Mouse (Mus musculus): Measurements from ENCODE around the gene Ube2n.

Gene Ube2n

DNA sequence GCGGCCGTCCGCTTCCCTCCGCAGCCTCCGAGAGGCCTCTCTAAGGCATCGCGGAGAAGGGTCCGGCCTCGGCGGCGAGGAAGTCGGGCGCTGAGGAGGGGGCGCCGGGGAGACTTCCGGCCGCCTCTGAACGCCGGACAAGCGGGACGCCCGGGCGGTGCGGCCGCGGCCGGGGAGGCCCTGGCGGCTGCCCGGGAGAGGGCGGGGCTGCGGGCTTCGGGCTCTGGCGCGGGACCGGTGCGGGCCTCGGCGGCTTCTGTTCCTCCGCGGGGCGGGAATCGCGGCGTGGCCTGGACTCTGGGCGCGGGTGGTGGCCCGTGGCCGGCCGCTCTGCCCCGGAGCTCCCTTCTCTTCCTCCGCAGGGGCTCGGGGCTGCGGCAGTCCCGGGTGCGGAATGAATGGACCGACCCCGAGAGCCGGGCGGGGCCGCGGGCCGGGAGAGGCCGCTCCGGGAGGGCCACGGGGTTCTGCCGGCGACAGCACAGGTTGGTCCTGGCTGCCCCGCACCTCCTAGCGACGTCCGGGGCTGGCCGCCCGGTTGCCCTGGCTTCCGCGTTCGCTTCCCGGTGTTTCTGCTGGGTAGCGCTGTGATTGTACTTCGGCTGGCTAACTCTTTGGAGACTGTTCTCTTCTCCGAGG is 467 bp downstream of the Ube2n start:
- in situ Hi-C loops (cut with MboI; ENCODE audit: low pct_unique_long_range_greater_than_20kb in 1 of 2, low sequenced_read_pairs in 2 of 2, unreplicated experiment in 1 of 2) = no loop called here

DNA sequence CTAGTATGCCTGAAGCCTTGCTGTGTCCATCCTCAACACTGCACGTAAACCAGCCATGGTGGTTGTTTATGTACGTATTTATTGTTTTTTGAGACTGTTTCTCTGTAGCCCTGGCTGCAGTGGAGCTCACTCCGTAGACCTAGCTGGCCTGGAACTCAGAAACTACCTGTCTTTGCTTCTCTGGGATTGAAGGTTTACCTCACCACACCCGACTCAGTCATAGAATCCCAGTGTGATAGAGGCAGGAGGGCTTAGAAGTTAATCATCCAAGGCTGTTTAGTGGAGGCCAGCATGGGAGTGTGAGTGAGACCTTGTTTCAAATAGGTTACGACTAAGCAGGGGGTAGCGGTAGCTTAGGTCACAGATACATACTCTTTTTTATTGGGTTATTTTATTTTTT is 2.7 kb downstream of the Ube2n start:
- in situ Hi-C loops (cut with MboI; ENCODE audit: low pct_unique_long_range_greater_than_20kb in 1 of 2, low sequenced_read_pairs in 2 of 2, unreplicated experiment in 1 of 2) = no loop called here

DNA sequence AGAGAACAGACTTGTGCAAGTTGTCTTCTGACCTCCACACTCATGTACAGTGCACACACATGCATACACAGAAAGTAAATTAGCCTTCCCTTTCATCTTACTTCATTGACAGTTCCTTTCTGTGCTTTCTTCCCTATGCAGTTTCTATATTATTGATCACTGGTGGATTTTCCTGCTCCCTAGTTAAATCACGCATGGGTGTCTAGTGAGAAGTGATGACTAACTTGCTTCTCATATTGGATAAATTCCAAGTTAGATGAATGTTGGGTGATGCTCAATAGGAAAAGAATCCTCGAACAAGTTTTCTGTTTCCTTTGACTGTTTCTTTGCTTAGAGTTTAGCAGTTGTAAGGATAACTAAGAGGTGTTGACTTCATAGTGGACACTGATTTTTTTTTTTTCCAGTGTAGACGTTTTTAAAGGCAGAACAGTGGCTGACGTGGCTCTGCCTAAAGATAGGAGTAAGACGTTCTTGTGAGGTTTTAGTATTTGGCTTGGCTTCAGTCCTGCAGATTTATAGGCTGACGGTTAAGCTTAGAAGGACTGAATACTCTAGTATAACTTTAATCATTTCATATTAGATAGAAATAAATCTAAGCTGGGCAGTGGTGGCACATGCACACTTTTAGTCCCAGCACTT is 10.2 kb downstream of the Ube2n start:
- in situ Hi-C loops (cut with MboI; ENCODE audit: low pct_unique_long_range_greater_than_20kb in 1 of 2, low sequenced_read_pairs in 2 of 2, unreplicated experiment in 1 of 2) = no loop called here

DNA sequence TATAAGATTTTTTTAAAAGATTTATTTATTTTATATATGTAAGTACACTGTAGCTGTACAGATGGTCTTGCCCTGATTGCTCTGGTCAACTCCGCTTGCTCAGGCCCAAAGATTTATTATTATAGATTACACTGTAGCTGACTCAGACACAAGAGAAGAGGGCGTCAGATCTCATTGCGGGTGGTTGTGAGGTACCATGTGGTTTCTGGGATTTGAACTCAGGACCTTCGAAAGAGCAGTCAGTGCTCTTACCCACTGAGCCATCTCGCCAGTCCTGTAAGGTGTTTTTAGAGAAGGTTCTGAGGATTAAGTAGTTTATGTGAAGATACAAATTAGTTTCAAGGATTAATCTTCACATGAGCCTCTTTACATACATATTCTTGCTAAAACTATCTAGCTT is 10.9 kb downstream of the Ube2n start:
- in situ Hi-C loops (cut with MboI; ENCODE audit: low pct_unique_long_range_greater_than_20kb in 1 of 2, low sequenced_read_pairs in 2 of 2, unreplicated experiment in 1 of 2) = no loop called here

DNA sequence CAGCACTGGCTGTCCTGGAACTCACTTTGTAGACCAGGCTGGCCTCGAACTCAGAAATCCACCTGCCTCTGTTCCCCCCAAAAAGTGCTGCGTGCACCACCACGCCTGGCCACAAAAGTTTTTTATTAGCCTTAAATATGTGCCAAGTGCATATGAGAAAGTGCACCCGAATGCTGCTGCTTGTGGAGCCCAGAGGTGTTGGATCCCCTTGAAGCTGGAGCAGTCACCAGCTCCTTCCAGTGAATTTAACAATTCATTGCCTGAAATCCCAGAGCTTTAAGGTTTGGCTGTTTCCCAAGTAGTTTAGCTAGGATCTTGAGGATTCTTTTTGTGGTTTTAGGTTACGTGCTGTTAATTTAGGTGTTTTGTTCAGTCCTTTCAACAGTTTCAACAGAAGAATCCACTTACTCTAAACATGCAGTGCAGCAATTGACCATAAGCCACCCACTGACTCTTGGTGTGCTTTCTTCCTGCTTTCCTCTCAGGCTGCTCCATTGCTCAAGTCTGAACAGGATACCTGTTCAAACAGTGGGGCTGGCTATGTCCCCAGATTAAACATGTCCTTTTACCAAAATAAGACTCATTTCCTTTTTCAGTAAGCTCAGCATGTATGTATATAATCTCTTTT is 11.7 kb downstream of the Ube2n start:
- in situ Hi-C loops (cut with MboI; ENCODE audit: low pct_unique_long_range_greater_than_20kb in 1 of 2, low sequenced_read_pairs in 2 of 2, unreplicated experiment in 1 of 2) = no loop called here

DNA sequence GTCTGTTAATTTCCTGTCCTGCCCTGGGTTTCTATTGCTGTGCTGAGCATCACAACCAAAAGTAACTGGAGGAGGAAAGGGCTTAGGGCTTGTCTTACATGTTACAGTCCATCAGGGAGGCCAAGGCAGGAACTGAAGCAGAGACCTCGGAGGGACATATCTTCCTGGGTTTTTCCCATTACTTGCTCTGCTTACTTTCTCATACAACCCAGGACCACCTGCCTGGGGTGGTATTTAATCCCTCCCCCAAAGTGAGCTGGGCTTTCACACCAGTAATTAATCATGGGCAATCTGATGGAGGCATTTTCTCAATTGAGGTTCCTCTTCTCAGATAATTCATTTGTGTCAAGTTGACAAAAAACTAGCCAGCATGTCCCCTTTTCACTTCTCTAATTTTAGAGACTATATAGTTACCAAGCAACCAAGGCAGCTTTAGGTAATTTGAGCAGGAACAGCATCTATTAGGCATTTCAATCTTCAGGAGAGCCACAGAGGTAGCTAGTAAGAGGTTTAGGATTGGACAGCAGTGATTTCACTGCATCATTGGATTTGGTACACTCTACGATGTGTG is 15.7 kb downstream of the Ube2n start:
- in situ Hi-C loops (cut with MboI; ENCODE audit: low pct_unique_long_range_greater_than_20kb in 1 of 2, low sequenced_read_pairs in 2 of 2, unreplicated experiment in 1 of 2) = no loop called here

DNA sequence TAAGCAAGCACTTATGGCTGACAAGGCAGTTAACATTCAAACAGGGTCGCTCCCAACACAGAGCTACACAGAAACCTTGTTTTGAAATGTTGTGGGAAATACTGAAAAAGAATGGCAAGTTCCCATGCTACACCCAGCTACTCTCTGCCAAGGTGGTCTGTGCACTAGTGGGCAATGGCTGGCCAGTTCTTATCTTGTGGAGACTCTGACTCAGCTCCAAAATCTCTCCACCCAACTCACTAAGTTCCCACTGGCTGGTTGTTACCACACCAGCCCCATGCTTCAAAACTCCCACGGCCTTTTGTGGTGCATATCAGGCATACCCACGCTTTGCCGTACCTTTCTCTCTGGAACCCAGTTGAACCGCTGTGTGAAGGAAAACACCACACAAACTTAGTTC is 18.0 kb downstream of the Ube2n start:
- in situ Hi-C loops (cut with MboI; ENCODE audit: low pct_unique_long_range_greater_than_20kb in 1 of 2, low sequenced_read_pairs in 2 of 2, unreplicated experiment in 1 of 2) = no loop called here

DNA sequence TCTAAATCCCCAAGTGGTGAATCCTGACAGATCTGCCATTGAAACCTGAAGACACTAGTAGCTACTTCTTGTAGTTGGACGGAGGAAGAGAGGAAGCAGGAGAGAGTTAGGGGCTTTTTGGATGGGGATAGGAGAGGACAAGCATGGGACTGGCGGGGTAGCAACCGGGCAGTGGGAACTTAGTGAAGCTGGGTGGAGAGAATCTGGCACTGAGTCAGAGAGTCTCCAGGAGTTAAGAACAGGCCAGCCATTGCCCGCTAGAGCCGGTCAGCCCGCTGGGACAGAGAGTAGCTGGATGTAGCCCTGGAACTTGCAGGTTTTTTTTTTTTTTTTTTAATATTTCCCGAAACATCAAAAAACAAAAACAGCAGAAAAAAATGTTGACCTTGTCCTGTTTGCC is 18.4 kb downstream of the Ube2n start:
- in situ Hi-C loops (cut with MboI; ENCODE audit: low pct_unique_long_range_greater_than_20kb in 1 of 2, low sequenced_read_pairs in 2 of 2, unreplicated experiment in 1 of 2) = no loop called here

DNA sequence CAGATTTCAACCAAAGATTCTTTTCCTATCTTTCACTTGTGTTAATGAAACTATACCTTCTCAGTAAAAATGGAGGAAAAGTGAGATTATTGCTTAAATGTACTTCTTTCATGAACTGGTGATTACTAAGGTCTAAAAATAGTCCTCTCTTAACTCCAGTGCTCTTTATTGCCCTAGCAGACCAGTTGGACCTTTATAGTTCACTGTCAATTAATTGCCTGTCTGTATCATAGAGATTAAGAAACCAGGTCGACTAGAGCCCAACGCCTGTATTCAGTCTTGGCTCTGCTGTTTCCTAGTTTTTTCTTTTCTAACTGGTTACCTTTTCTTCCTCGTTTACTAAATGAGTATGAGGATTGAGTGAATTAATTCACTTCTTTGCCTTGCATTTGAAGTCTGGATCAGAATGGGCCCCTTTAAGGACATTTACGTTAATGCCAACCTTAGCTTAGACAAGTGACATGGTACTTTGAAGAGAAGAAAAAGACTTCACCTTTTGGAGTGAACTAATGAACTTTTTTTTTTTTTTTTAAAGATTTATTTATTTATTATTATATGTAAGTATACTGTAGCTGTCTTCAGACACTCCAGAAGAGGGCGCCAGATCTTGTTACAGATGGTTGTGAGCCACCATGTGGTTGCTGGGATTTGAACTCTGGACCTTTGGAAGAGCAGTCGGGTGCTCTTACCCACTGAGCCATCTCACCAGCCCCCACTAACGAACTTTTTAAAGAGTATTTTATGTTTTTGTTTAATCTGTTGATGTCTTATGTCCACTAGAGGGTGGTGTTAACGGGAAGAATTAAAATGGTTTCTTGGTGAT is 20.7 kb downstream of the Ube2n start:
- in situ Hi-C loops (cut with MboI; ENCODE audit: low pct_unique_long_range_greater_than_20kb in 1 of 2, low sequenced_read_pairs in 2 of 2, unreplicated experiment in 1 of 2) = no loop called here

DNA sequence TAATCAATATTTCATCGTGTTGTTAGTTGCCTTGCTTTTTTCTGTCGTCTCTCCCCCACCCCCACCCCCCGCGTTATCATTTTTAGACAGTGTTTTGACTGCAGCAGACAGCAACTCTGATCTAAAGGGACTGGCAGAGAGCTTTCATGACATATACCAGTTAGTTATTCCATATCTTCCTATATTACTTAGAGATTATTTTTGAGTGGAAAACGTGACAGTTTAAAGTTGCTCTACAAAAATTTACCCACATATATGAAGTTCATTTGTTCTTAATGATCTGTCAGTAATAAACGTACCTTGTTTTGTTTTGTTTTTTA is 21.2 kb downstream of the Ube2n start:
- in situ Hi-C loops (cut with MboI; ENCODE audit: low pct_unique_long_range_greater_than_20kb in 1 of 2, low sequenced_read_pairs in 2 of 2, unreplicated experiment in 1 of 2) = no loop called here

DNA sequence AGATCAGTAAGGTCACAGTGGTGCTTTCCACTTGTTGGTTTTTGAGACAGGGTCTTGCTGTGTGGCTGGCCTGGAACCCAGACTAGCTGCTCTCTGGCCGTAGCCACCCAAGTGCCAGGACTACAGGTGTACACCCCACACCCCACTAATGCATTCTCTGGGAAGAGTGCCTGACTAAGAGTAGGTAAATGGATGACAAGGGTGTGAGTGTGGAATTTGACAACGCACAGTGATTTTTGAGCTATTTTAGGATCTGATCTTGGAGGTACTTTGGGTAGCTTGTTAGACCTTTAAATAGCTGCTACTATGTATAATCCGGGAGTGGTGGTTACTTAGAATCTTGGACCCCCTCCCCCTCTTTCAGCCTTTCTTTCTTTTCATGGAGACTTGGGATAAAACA is 24.3 kb downstream of the Ube2n start:
- in situ Hi-C loops (cut with MboI; ENCODE audit: low pct_unique_long_range_greater_than_20kb in 1 of 2, low sequenced_read_pairs in 2 of 2, unreplicated experiment in 1 of 2) = no loop called here

DNA sequence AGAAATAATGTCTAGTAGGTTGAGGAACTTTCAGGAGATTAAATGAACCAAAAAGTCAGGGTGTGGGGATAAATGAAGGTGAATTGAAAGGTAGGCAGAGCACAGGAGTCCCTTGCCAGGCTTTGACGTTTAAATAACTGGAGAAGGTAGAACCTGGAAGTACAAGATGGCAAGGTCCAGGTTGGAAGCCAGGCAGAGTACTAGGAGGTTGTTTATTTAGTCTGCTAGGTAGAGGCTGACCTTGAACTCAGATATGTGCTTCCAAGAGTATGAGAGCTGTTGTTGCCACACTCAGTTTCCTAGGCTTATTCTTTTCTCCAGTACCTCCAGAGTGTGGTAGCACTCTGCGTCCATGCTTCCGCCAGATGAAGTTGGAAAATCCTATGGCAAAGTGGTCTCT is 24.9 kb downstream of the Ube2n start:
- in situ Hi-C loops (cut with MboI; ENCODE audit: low pct_unique_long_range_greater_than_20kb in 1 of 2, low sequenced_read_pairs in 2 of 2, unreplicated experiment in 1 of 2) = no loop called here

DNA sequence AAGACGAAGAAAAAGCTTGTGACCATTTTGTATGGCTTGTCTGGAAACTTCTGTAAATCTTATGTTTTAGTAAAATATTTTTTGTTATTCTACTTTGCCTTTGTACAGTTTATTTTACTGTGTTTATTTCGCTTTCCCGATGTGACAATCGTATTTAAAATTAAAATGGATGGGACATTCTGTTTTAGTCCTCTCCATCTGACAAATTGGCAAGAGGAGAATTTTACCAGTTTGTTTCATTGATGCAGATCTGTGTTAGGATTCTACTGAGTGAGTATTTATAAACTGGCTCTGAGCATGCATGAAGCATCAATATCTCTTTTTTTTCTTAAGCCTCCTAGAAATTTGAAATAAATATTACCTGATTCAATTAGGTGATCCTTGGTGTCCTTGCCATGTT is 28.0 kb downstream of the Ube2n start:
- in situ Hi-C loops (cut with MboI; ENCODE audit: low pct_unique_long_range_greater_than_20kb in 1 of 2, low sequenced_read_pairs in 2 of 2, unreplicated experiment in 1 of 2) = no loop called here

DNA sequence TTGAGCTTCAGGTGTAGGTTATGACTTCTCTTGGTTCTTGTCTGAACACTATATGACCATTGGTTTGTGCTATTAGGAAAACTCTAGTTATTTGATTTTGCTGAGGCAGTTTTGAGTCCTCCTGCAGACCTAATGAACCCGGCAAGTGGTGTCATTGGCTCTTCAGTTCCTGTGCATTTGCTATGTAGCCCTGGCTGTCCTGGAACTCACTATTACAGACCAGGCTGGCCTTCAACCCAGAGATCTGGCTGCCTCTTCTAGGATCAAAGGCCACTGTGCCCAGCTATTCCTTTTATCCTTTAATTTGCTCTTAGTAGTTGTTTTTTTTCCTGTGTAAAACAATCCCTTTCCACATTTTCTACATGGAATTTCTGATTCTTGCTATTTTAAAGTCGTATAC is 28.4 kb downstream of the Ube2n start:
- in situ Hi-C loops (cut with MboI; ENCODE audit: low pct_unique_long_range_greater_than_20kb in 1 of 2, low sequenced_read_pairs in 2 of 2, unreplicated experiment in 1 of 2) = no loop called here

DNA sequence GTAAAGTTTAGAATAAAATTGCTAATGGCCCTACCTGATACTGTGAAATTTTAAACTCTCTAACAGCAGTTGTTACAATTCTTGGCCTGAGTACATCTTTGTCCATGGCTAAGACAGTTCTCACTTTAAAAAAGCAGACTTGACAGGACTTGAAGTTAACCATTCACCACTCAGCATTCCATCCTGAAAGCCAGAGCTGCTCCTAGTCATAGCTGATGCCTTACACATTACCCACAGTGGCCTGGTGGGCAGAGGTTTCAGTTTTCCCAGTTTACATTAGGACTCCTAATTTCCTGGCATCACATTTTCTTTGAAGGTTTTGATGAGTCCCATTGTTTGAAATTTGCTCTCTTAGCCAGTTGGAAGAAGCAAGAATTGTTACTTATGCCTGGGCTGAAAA is 29.1 kb downstream of the Ube2n start:
- in situ Hi-C loops (cut with MboI; ENCODE audit: low pct_unique_long_range_greater_than_20kb in 1 of 2, low sequenced_read_pairs in 2 of 2, unreplicated experiment in 1 of 2) = no loop called here

DNA sequence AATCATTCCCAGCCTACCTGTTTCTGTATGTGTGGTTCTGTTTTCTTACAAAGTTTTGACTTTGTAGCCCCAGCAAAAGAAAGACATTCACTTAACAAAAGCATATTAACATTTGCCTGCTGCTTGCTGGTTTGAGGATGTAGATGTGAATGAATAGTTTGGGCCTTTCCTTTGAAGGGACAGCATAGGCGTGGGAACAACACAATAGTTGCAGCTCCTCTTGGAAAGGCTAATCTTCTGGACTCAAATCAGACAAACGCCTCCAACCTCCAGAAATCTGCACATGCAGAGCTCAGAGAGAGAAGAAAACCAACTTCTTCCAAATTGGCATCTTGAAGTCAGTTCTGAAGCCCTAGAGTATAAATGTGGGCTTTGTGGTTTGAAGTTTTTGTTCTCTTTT is 29.7 kb downstream of the Ube2n start:
- in situ Hi-C loops (cut with MboI; ENCODE audit: low pct_unique_long_range_greater_than_20kb in 1 of 2, low sequenced_read_pairs in 2 of 2, unreplicated experiment in 1 of 2) = no loop called here

DNA sequence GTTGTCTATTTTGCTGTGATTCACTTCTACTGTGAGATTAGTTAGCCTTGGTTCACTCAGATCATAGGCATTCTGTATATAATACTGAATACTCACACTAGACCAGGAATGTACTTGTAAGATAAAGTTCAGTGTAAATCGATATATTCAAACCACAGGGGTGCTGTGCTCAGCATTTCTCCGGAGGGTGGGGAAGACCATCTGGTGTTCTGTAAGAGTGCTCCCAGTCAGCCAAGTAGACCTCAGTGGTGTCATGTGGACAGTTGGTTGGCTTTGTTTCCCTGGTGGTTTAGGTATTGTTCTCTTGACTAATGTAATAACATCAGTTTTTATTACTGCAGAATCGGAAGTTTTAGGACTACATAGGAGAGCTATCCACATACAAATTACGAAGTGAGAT is 30.1 kb downstream of the Ube2n start:
- in situ Hi-C loops (cut with MboI; ENCODE audit: low pct_unique_long_range_greater_than_20kb in 1 of 2, low sequenced_read_pairs in 2 of 2, unreplicated experiment in 1 of 2) = no loop called here

DNA sequence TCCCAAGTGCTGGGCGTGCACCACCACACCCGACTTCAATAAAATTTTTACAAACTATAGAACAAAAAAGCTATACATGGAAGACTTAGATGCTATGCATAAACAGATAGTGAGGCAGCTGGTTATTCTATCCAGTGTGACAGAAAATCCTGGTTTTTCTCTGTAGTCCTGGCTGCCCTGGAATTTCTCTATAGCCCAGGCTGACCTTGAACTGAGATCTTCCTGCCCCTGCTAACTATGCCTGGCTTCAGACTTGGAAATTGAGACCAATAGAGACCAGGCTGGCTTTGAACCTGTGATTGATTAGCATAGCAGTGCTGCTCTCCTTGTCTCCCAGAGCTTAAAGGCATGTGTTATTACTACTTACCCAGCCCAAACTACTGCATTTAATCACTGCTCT is 31.2 kb downstream of the Ube2n start:
- in situ Hi-C loops (cut with MboI; ENCODE audit: low pct_unique_long_range_greater_than_20kb in 1 of 2, low sequenced_read_pairs in 2 of 2, unreplicated experiment in 1 of 2) = no loop called here

DNA sequence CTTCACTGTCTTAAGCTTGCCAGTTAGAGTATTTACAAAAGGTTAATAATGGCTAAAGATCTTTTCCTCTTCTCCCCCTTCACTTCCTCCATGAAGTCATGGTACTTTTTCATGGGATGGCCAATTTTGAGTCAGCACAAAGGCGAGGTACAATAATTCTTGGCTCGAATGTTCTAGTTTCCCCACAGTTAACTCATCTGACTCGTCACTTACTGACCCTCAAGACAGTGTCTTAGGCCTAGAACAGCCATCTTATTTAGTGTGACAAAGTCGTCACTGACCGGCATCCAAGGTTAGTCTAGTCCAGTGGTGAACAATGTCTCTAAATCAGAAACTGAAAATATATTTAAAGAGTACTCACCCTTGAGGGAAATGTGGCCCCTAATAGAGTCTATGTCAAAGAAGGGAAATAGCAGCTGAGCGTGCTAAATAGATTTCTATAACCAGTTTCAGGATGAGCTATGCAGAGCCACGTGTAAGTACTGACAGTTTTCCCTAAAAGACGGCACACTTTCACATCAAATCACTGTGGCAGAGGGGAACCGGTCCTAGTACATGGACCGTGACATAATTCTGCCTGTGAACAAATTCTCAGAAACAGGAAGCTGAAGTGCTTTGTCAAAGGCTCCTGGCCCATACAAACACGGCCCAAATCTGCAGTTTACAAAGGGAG is 33.3 kb downstream of the Ube2n start:
- in situ Hi-C loops (cut with MboI; ENCODE audit: low pct_unique_long_range_greater_than_20kb in 1 of 2, low sequenced_read_pairs in 2 of 2, unreplicated experiment in 1 of 2) = no loop called here
